Mouse (Mus musculus) heart, postnatal 0 days (tissue): Measurements from ENCODE around the gene BC003965.

Experiments
- CTCF ChIP-seq: IDR thresholded peaks from 2 replicates; pipeline ENCODE4 v1.5.1; 2016; ENCODE audit warnings: antibody characterized with exemption, control low read depth, low read depth
- EP300 ChIP-seq: IDR thresholded peaks from 2 replicates; pipeline ENCODE4 v1.6.1; 2016; ENCODE audit warnings: antibody characterized with exemption, low read depth

DNA sequence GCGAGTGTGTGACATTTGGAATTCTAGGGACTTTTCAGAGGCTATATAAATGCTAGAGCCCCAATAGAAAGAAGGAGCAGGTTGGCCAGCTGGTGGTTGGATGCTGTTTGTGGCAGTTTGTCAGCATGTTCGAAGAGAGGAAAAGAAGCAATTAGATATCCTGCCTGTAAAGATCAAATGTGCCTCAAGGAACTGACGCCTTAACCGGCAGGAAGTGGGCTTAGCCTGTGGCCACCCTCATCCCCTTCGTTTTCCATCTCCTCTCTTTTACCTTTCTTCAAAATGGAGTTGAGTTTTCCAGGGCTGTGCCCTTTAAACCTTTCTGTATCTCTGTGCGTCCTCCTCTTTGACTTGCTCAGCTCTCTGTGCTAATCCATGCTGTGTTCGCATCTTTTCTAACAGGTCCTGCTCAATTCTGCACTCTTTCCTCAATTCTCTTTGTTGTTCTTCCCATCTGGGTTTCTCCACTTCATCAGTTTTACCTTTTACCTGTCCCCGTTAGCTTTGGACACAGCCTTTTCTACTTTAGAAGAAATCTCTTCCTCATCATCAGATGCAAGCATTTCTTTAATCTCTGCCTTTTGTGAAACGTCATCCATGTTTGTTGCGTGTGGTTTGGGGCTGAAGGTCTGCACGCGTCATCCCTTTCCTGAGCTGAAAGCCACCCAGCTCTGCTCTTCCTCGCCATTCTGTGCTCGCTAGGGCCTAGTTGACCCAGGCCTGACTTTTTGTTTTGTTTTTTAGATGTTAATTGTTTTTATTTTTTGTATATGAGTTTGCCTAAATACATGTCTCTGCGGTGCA, 35.3 kb downstream of the BC003965 start:
- TF ChIP-seq CTCF, result no peak
- TF ChIP-seq EP300, result no peak
